Mouse (Mus musculus) layer of hippocampus, postnatal 10 days (tissue): ENCODE measurements at regions not wholly inside any gene's neighbourhood (a gene's known extent, or its start where the extent isn't known, plus 50 kb on each side); places are given as distances from the start of the nearest gene placed in this dataset.
A peak's percentile ranks its signal among the peaks of the same experiment; 100 is the strongest.

ENCODE experiments used
- DNase-seq, 2 experiments: peaks; one replicate each; pipeline ENCODE4 v3.0.0; 2021; ENCODE audit warnings: low spot score in 2 of 2

DNA sequence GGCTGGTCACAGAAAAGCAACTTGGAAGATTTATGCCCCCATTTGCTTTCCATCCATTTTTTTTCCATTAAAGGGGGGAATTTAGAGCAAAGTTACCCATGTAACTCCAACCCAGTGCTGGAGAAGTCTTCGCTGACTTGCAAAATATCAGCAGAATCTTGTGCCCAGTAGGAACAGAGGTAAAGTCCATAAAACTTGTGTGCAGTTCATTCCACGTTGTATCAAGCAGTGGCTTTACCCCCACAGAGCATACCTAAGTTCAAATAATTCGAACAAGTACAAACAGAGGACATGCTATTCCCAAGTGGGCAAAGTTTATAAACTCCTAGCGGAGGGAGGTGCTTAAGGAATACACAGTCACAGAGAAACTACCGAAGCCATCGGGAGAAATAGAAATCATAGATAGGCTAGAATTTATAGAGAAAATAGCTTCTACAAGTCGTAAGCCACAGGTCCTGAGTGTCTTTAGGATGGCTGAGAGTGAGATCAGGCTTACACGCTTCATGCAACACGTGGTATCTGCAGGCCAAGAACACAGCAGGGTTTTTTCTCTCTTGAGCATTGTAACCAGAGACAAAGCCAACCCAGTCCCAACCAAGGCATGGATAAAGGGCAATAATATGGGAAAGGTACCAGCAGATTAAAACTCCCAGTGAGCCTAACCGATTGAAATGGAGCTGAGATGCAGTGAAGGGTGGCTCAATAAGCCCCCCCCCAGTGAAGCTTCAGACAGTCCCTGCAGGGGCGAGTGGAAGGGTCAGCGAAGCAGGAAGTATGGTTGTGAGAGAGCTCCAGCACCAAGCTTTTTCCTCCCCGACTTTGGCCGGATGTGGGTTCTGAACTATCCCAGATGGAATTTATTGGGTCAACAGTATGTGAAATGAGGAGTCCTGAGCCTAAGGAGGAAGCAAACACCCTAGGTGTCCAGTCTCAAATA is 487.6 kb upstream of the Gm9747 start:
- DNase-seq: no peak

- no peak for DNase-seq
These were observed 486.9 kb upstream of the Gm9747 start for GRCm38 (mm10) chr1:81746013-81746412.

- DNase-seq: no peak
These were observed 485.9 kb upstream of the Gm9747 start for GRCm38 (mm10) chr1:81747025-81747424.

DNA sequence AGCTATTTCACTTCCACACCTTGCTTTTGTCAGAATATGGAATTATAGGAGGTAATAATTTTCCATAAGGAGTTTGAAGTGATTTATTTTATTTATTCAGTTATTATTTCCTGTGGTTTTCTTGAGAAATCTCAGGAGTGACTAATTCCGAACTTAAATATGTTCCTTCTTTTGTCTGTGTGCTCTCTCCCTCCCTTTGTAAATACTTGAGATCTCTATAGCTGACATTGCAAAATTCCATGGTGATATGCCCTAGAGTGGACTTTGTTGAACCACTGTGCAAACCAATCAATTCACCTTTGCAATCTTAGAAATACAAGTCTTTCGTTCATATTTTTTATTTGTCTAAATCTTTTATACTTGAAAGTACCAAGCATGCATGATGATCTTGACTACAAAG is 478.8 kb upstream of the Gm9747 start:
- no peak for DNase-seq

DNA sequence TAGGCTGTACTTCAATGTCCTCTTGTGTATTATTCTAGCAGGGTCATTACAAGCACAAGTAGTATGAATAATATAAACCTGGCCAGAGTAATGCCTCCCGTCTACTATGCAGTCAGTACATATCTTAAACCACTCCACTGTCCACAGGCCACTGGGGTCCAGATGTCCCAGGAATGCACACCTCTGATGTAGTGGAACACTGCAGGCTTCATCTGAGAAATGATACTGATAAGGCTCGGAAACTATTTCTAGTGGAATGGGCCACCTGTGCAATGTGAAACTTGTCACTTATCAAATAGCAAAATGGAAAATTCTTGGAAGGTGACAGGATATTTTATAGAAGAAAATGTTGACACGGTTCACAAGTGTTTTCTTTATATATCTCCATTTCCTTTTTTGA is 477.6 kb upstream of the Gm9747 start:
- DNase-seq: no peak

DNA sequence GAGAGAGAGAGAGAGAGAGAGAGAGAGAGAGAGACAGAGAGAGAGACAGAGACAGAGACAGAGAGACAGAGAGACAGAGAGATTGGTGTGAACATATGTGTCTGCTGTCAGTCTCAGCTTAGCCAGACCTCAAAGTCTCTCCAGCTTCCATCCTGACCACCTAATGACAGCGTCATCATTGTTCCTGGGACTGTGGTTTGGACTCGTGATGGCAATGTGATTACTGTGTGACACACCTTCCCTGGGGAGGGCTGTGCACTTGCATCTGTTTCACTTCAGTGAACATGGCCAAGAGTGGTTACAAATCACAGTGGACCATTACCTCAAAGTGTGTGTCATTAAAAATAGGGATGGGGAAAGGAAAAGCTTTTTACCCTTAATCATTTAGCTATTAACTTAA is 477.2 kb upstream of the Gm9747 start:
- DNase-seq: no peak

GRCm38 (mm10) chr1:81759919-81760318 is 473.0 kb upstream of the Gm9747 start:
- DNase-seq: no peak

DNA sequence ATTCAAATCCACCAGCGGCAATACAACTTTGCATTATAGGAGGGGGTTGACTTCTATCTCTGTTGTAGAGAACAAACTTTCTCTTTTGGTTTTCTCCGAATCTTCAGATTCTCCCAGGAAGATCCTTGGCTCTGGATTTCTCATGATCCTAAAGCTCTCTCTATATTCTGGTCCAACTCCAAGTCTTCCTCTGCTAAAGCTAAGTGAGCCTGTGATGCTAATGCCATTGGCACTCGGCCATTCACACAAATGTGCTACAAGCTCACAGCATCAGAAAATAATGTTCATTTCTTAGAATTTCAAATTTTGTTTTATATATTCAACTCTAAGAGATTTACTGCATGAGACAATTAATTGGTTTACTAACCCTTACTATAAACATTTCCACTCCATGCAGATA is 461.2 kb upstream of the Gm9747 start:
- no peak for DNase-seq

GRCm38 (mm10) chr1:81780583-81780982 is 452.3 kb upstream of the Gm9747 start:
- DNase-seq: no peak

GRCm38 (mm10) chr1:81784305-81784704 is 448.6 kb upstream of the Gm9747 start:
- DNase-seq: no peak

DNA sequence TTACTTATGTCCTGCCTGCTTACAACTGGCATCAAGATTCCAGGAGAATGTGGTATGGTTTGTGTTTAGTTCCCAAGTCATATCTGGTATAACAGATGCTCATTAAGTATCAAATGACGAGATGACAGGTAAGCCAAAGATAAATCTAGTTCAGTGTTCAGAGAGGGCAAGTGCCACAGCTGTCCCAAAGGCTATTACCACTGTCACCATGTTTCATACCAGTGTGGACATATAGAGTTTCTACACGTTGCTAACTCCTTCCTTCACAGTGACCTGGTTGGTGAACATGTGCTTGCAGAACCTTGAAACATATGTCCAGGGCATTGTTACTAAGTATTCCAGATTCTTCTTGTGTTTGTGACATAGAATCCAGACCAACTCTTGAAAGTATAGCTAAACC is 438.1 kb upstream of the Gm9747 start:
- DNase-seq: no peak

GRCm38 (mm10) chr1:81795399-81795798 is 437.5 kb upstream of the Gm9747 start:
- DNase-seq: no peak

DNA sequence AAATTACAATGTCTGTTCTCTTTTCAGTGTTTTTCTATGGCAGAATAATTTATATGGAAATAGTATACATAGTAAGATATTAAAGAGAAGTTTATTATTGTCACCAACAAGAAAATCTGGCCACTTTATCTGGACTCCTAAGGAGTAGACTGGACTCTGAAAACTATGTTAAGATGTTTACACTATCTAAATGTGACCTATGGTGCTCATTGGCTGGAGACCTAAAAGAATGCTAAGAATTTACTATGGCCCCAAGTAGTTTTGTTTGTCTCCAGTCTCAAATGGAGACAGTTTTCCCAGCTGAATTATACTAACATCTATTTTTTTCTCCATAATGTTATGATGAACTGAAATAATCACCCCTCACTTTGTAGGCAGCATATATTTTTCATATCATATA is 421.3 kb upstream of the Gm9747 start:
- no peak for DNase-seq

GRCm38 (mm10) chr1:81818884-81819283 is 414.0 kb upstream of the Gm9747 start:
- DNase-seq: no peak

GRCm38 (mm10) chr1:81841966-81842365 is 390.9 kb upstream of the Gm9747 start:
- no peak for DNase-seq

DNA sequence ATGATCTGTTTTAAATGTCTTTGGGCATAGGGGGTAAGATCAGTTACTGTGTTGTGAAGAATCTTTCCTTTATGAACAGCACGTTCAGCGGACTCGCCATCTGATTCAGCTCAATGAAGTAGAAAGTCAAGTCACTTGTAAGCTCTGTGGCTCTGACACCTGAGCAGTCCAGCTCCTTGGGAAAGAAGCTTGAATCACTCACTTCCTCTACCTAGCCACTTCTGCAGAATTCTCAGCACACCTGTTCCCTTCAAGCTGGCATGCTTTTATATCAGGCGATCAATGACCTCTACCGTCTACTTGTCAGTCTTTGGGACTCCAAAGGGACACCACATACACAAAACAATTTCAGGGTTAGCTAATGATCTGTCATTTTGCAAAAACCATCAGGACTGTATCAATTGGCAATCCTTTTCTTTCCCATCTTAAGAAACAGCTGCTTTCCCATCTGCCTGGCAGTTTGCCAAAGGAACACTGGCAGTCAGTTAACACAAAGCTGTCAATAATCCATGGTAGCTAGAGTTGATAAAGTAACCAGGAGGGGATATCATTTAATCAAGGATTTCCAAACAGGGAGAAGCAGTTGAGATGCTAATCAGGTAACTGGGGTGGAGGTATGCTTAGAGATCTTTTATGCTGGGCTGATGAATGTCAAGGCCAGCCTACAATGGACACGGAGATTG is 382.3 kb upstream of the Gm9747 start:
- peak; percentile 32 to 46 for DNase-seq

GRCm38 (mm10) chr1:81859464-81859863 is 373.4 kb upstream of the Gm9747 start:
- no peak for DNase-seq

GRCm38 (mm10) chr1:81864571-81864970 is 368.3 kb upstream of the Gm9747 start:
- DNase-seq: no peak

DNA sequence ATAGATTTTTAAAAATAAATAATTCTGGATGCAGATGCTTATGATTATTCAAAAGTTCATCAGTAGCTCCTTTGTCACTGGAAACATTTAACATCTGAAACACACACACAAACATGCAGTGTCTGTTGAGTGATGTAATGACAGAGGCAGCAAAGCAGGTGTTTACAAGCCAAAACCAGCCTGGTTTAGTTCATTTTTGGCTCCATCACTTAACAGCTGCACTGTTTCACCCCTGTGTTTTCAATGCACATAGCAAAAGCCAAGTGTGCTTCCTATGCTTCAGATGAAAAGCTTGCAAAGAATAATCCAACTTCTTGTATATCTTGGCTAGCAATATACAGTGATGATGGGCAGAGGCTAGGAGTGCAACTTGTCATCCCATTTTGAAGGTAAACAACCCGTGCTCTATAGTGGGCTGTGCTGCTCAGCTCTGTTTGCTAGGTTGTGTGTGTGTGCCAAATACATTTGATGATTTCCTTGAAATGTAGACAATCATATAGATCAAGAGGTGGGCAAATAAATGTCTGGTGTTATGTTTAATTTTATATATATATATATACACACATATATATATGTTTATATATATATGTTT is 345.9 kb upstream of the Gm9747 start:
- no peak for DNase-seq

GRCm38 (mm10) chr1:81897241-81897640 is 335.7 kb upstream of the Gm9747 start:
- DNase-seq: no peak

DNA sequence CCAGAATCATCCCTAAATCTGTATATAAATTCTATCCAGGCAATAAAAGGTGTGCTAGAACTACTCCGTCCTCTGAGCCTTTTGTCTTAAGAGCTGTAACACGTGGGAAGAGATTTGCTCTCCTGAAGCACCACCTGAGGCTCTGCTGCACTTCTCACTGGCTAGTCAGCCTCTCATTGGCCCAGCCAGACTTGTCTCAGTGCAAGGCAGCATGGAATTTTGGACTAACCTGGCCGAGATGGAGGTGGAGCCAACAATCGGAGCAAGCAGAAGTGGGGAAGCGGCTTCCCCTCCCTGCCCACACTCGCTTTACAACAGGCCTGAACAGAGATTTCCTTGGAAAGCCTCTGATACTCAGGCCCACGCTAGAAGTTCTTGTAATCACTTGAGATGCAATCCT is 332.1 kb upstream of the Gm9747 start:
- DNase-seq: no peak

GRCm38 (mm10) chr1:81904056-81904455 is 328.9 kb upstream of the Gm9747 start:
- no peak for DNase-seq
